Mouse (Mus musculus) retina, adult 2 months (tissue): Measurements from ENCODE around the gene Ctnnbip1.

ENCODE experiments used
- DNase-seq: peaks from one replicate; pipeline ENCODE4 v3.0.0-alpha.2; 2012; ENCODE audit warnings: low read depth, low spot score

Gene Ctnnbip1

GRCm38 (mm10) chr4:149521258-149521657 is 3.2 kb downstream of the Ctnnbip1 start:
- no peak for DNase-seq

- no peak for DNase-seq
These were observed 5.9 kb downstream of the Ctnnbip1 start for GRCm38 (mm10) chr4:149523961-149524360.

GRCm38 (mm10) chr4:149525170-149525569 is 7.1 kb downstream of the Ctnnbip1 start:
- no peak for DNase-seq

- DNase-seq = no peak
These were observed 7.8 kb downstream of the Ctnnbip1 start for GRCm38 (mm10) chr4:149525811-149526210.

- no peak for DNase-seq
These were observed 8.3 kb downstream of the Ctnnbip1 start for GRCm38 (mm10) chr4:149526330-149526729.

GRCm38 (mm10) chr4:149527621-149528354 is 9.8 kb downstream of the Ctnnbip1 start:
- DNase-seq = no peak

- no peak for DNase-seq
These were observed 11.7 kb downstream of the Ctnnbip1 start for GRCm38 (mm10) chr4:149529691-149530090.

- no peak for DNase-seq
These were observed 21.4 kb downstream of the Ctnnbip1 start for GRCm38 (mm10) chr4:149539441-149539840.

- no peak for DNase-seq
These were observed 23.9 kb downstream of the Ctnnbip1 start for GRCm38 (mm10) chr4:149541935-149542334.

GRCm38 (mm10) chr4:149542431-149542830 is 24.4 kb downstream of the Ctnnbip1 start:
- no peak for DNase-seq

- peak; percentile 68 for DNase-seq
These were observed 25.0 kb downstream of the Ctnnbip1 start for GRCm38 (mm10) chr4:149542927-149543553.

GRCm38 (mm10) chr4:149544892-149545291 is 26.9 kb downstream of the Ctnnbip1 start:
- DNase-seq = no peak

GRCm38 (mm10) chr4:149546797-149547444 is 28.9 kb downstream of the Ctnnbip1 start:
- no peak for DNase-seq

- no peak for DNase-seq
These were observed 29.5 kb downstream of the Ctnnbip1 start for GRCm38 (mm10) chr4:149547523-149547922.

- DNase-seq = peak; percentile 80
These were observed 31.3 kb downstream of the Ctnnbip1 start for GRCm38 (mm10) chr4:149549221-149549925.

- DNase-seq = no peak
These were observed 32.8 kb downstream of the Ctnnbip1 start for GRCm38 (mm10) chr4:149550866-149551265.

- no peak for DNase-seq
These were observed 33.7 kb downstream of the Ctnnbip1 start for GRCm38 (mm10) chr4:149551696-149552095.

- no peak for DNase-seq
These were observed 35.8 kb downstream of the Ctnnbip1 start for GRCm38 (mm10) chr4:149553834-149554233.

GRCm38 (mm10) chr4:149556111-149556510 is 38.1 kb downstream of the Ctnnbip1 start:
- DNase-seq = no peak

GRCm38 (mm10) chr4:149557905-149558304 is 39.9 kb downstream of the Ctnnbip1 start:
- no peak for DNase-seq

GRCm38 (mm10) chr4:149558389-149558788 is 40.4 kb downstream of the Ctnnbip1 start:
- no peak for DNase-seq

- DNase-seq = no peak
These were observed 43.4 kb downstream of the Ctnnbip1 start for GRCm38 (mm10) chr4:149561392-149561791.
